Comparison of ENCODE assay signal across 11 mouse cellular contexts in genomic region chr19:37523280-37524062, GRCm38 (mm10). TPM values are rescaled to one million over a fixed set of nuclear protein-coding genes. Genes with fewer than 3 reads are reported as not detected.
DNase-seq lines count a peak whose midpoint lies in the region; ATAC-seq and TF ChIP-seq lines count a peak whose summit lies in the region.
"Had no signal": no experiment of that assay in that cellular context is flagged by ENCODE, and none has a peak within 500 bp of the region (broad histone marks: within the 10 kb centered on the region; RNA-seq: fewer than 3 reads in every experiment).

No protein-coding gene starts in this region.

- 0 out of 2 replicates have a peak, but pooled peaks cover 4% of the 10 kb centered on the region for H3K27me3 ChIP-seq in embryonic facial prominence, embryonic 13.5 days
- peaks cover 9% of the 10 kb centered on the region for H3K27me3 ChIP-seq in embryonic facial prominence, embryonic 10.5 days (replicated peaks; ENCODE audit: low read depth, poor library complexity, severe bottlenecking)
- no peaks in the 10 kb centered on the region for H3K27me3 ChIP-seq in liver, embryonic 16.5 days (ENCODE audit: control insufficient read depth, insufficient read depth, low read depth, low read length)
- no peaks in the 10 kb centered on the region for H3K27me3 ChIP-seq in stomach, postnatal 0 days (ENCODE audit: control insufficient read depth, insufficient read depth, low read length)
- H3K27me3 ChIP-seq in hindbrain, embryonic 16.5 days (replicated peaks; ENCODE audit: control insufficient read depth, insufficient read depth, low read length) = no peaks in the 10 kb centered on the region
- no peaks in the 10 kb centered on the region for H3K27me3 ChIP-seq in forebrain, embryonic 14.5 days (replicated peaks; ENCODE audit: control insufficient read depth, insufficient read depth, low read length)
- H3K27me3 ChIP-seq: neural tube, embryonic 15.5 days had no signal

- TF ChIP-seq CTCF in stomach, postnatal 0 days (IDR thresholded peaks at IDR 0.05; ENCODE audit: low read depth) = no peak

- TF ChIP-seq EP300 in stomach, postnatal 0 days (optimal IDR thresholded peaks at IDR 0.05) = no peak

- H3K36me3 ChIP-seq in embryonic facial prominence, embryonic 13.5 days = no peaks in the 10 kb centered on the region
- no peaks in the 10 kb centered on the region for H3K36me3 ChIP-seq in embryonic facial prominence, embryonic 10.5 days (replicated peaks)
- no peaks in the 10 kb centered on the region for H3K36me3 ChIP-seq in liver, embryonic 16.5 days (ENCODE audit: control insufficient read depth, insufficient read depth)
- H3K36me3 ChIP-seq in stomach, postnatal 0 days (ENCODE audit: control insufficient read depth, insufficient read depth, low read length) = no peaks in the 10 kb centered on the region
- H3K36me3 ChIP-seq in hindbrain, embryonic 16.5 days (ENCODE audit: control insufficient read depth, insufficient read depth, low read length) = no peaks in the 10 kb centered on the region
- H3K36me3 ChIP-seq in forebrain, embryonic 14.5 days (ENCODE audit: control insufficient read depth, insufficient read depth, low read length) = no peaks in the 10 kb centered on the region
- H3K36me3 ChIP-seq: neural tube, embryonic 15.5 days had no signal

- no peak overlapping the region for H3K9ac ChIP-seq in embryonic facial prominence, embryonic 13.5 days
- no peak overlapping the region for H3K9ac ChIP-seq in liver, embryonic 16.5 days (ENCODE audit: low read depth, low read length)
- H3K9ac ChIP-seq in stomach, postnatal 0 days (ENCODE audit: low read length) = no peak overlapping the region
- H3K9ac ChIP-seq in hindbrain, embryonic 16.5 days (ENCODE audit: low read depth, low read length) = no peak overlapping the region
- no peak overlapping the region for H3K9ac ChIP-seq in forebrain, embryonic 14.5 days (ENCODE audit: low read length)
- H3K9ac ChIP-seq: forebrain, postnatal 0 days; neural tube, embryonic 15.5 days had no signal

- H3K4me3 ChIP-seq in embryonic facial prominence, embryonic 13.5 days = no peak overlapping the region
- no peak overlapping the region for H3K4me3 ChIP-seq in embryonic facial prominence, embryonic 10.5 days
- 0 out of 2 replicates have a peak overlapping the region, but pooled peaks have one; percentile 14 for H3K4me3 ChIP-seq in liver, embryonic 16.5 days (ENCODE audit: low read depth, low read length)
- H3K4me3 ChIP-seq in stomach, postnatal 0 days (ENCODE audit: low read depth, low read length) = no peak overlapping the region
- H3K4me3 ChIP-seq in hindbrain, embryonic 16.5 days (ENCODE audit: low read length) = no peak overlapping the region
- H3K4me3 ChIP-seq in forebrain, embryonic 14.5 days (ENCODE audit: low read depth, low read length) = no peak overlapping the region
- H3K4me3 ChIP-seq: neural tube, embryonic 15.5 days had no signal

- 0 out of 2 replicates have a peak overlapping the region, but pooled peaks have one; percentile 17 for H3K27ac ChIP-seq in embryonic facial prominence, embryonic 13.5 days
- H3K27ac ChIP-seq in embryonic facial prominence, embryonic 10.5 days (replicated peaks) = no peak overlapping the region
- H3K27ac ChIP-seq in liver, embryonic 16.5 days (ENCODE audit: low read length) = 0 out of 2 replicates have a peak overlapping the region, but pooled peaks have one; percentile 1
- no peak overlapping the region for H3K27ac ChIP-seq in stomach, postnatal 0 days (replicated peaks)
- no peak overlapping the region for H3K27ac ChIP-seq in hindbrain, embryonic 16.5 days (ENCODE audit: low read depth, low read length)
- no peak overlapping the region for H3K27ac ChIP-seq in forebrain, embryonic 14.5 days (ENCODE audit: low read depth, low read length)
- H3K27ac ChIP-seq: neural tube, embryonic 15.5 days had no signal

- no peak overlapping the region for H3K4me2 ChIP-seq in embryonic facial prominence, embryonic 13.5 days
- peak overlapping the region; percentile 31 for H3K4me2 ChIP-seq in liver, embryonic 16.5 days (ENCODE audit: low read depth, low read length)
- 0 out of 2 replicates have a peak overlapping the region, but pooled peaks have one; percentile 3 for H3K4me2 ChIP-seq in stomach, postnatal 0 days (replicated peaks; ENCODE audit: low read depth)
- no peak overlapping the region for H3K4me2 ChIP-seq in hindbrain, embryonic 16.5 days (ENCODE audit: low read length)
- H3K4me2 ChIP-seq in forebrain, embryonic 14.5 days (ENCODE audit: low read length) = no peak overlapping the region
- H3K4me2 ChIP-seq: neural tube, embryonic 15.5 days had no signal

- no peaks in the 10 kb centered on the region; the same call in 1 of the 2 replicates for H3K4me1 ChIP-seq in embryonic facial prominence, embryonic 13.5 days
- 0 out of 2 replicates have a peak, but pooled peaks cover 3% of the 10 kb centered on the region for H3K4me1 ChIP-seq in embryonic facial prominence, embryonic 10.5 days
- peaks cover 15% of the 10 kb centered on the region for H3K4me1 ChIP-seq in liver, embryonic 16.5 days (ENCODE audit: control insufficient read depth, low read depth, low read length)
- no peaks in the 10 kb centered on the region for H3K4me1 ChIP-seq in stomach, postnatal 0 days (replicated peaks; ENCODE audit: control insufficient read depth, insufficient read depth)
- no peaks in the 10 kb centered on the region for H3K4me1 ChIP-seq in hindbrain, embryonic 16.5 days (ENCODE audit: control insufficient read depth, insufficient read depth, low read depth, low read length)
- H3K4me1 ChIP-seq in forebrain, embryonic 14.5 days (ENCODE audit: control insufficient read depth, insufficient read depth, low read length) = no peaks in the 10 kb centered on the region
- H3K4me1 ChIP-seq: neural tube, embryonic 15.5 days had no signal

- ATAC-seq in embryonic facial prominence, embryonic 13.5 days (ENCODE audit: insufficient number of reproducible peaks, insufficient read depth, low FRiP score, low TSS enrichment, low read depth) = no peak
- ATAC-seq in liver, embryonic 16.5 days (ENCODE audit: low read depth) = peak; percentile 35; the same call in 1 of the 2 replicates
- no peak for ATAC-seq in stomach, postnatal 0 days (ENCODE audit: low FRiP score, low TSS enrichment)
- ATAC-seq in hindbrain, embryonic 16.5 days = no peak
- no peak for ATAC-seq in forebrain, embryonic 14.5 days
- ATAC-seq: forebrain, postnatal 0 days had no signal

- H3K9me3 ChIP-seq in embryonic facial prominence, embryonic 13.5 days = no peaks in the 10 kb centered on the region
- no peaks in the 10 kb centered on the region for H3K9me3 ChIP-seq in embryonic facial prominence, embryonic 10.5 days
- H3K9me3 ChIP-seq in liver, embryonic 16.5 days (replicated peaks; ENCODE audit: control insufficient read depth, low read length) = no peaks in the 10 kb centered on the region
- H3K9me3 ChIP-seq in stomach, postnatal 0 days (ENCODE audit: control insufficient read depth, low read length) = no peaks in the 10 kb centered on the region
- no peaks in the 10 kb centered on the region for H3K9me3 ChIP-seq in hindbrain, embryonic 16.5 days (ENCODE audit: control insufficient read depth, low read length)
- H3K9me3 ChIP-seq in forebrain, embryonic 14.5 days (replicated peaks; ENCODE audit: control insufficient read depth, low read length) = no peaks in the 10 kb centered on the region
- H3K9me3 ChIP-seq: neural tube, embryonic 15.5 days had no signal

- 61% methylated on average over 15 of the region's 15 CpGs for WGBS in embryonic facial prominence, embryonic 13.5 days
- WGBS in embryonic facial prominence, embryonic 10.5 days = 73% methylated on average over 15 of the region's 15 CpGs
- WGBS in liver, embryonic 16.5 days (ENCODE audit: insufficient replicate concordance) = 7% methylated on average over 15 of the region's 15 CpGs
- 46% methylated on average over 15 of the region's 15 CpGs for WGBS in stomach, postnatal 0 days
- WGBS in hindbrain, embryonic 16.5 days = 82% methylated on average over 15 of the region's 15 CpGs
- 80% methylated on average over 15 of the region's 15 CpGs for WGBS in forebrain, embryonic 14.5 days

- DNase-seq in embryonic facial prominence, embryonic 10.5 days (ENCODE audit: low spot score) = no peak
- DNase-seq in lung, postnatal 36 days = peak; percentile 35
- DNase-seq in lung, postnatal 25 days (ENCODE audit: low spot score) = no peak
- no peak for DNase-seq in stomach, postnatal 0 days (ENCODE audit: low spot score)
- DNase-seq in forebrain, embryonic 14.5 days (ENCODE audit: low spot score) = no peak
- DNase-seq: forebrain, postnatal 0 days; thymus, postnatal 4 days had no signal

RNA-seq across cellular contexts. Expression of gene Exoc6, which starts 26.7 kb away (rescaled TPM):
- polyA plus RNA-seq in embryonic facial prominence, embryonic 13.5 days (2015; fragmentation: Nextera tagmentation; extraction: Ambion mirVana) = 4.3 and 6.0 TPM in 2 replicates
- polyA plus RNA-seq in embryonic facial prominence, embryonic 10.5 days (2016; fragmentation: Nextera tagmentation; extraction: Ambion mirVana) = 7.5 and 8.5 TPM in 2 replicates
- polyA plus RNA-seq in liver, embryonic 16.5 days (2015; fragmentation: Nextera tagmentation; extraction: Ambion mirVana) = 25.7 and 28.0 TPM in 2 replicates
- polyA plus RNA-seq in stomach, postnatal 0 days (2015; fragmentation: Nextera tagmentation; extraction: Ambion mirVana) = 8.7 and 9.0 TPM in 2 replicates
- polyA plus RNA-seq in hindbrain, embryonic 16.5 days (2015; fragmentation: Nextera tagmentation; extraction: Ambion mirVana) = 21.7 and 22.5 TPM in 2 replicates
- polyA plus RNA-seq in forebrain, embryonic 14.5 days (2014; fragmentation: Nextera tagmentation; extraction: Ambion mirVana) = 23.2 and 29.9 TPM in 2 replicates

Comparison
In these comparisons a context has a peak if more than half of its experiments do, and no peak if none do; other contexts are left out.
1. H3K27ac ChIP-seq: peak in embryonic facial prominence, embryonic 13.5 days (single experiment) and liver, embryonic 16.5 days (single experiment); none in embryonic facial prominence, embryonic 10.5 days (single experiment), stomach, postnatal 0 days (single experiment), hindbrain, embryonic 16.5 days (single experiment) and forebrain, embryonic 14.5 days (single experiment).
2. H3K4me2 ChIP-seq: peak in liver, embryonic 16.5 days (single experiment) and stomach, postnatal 0 days (single experiment); none in embryonic facial prominence, embryonic 13.5 days (single experiment), hindbrain, embryonic 16.5 days (single experiment) and forebrain, embryonic 14.5 days (single experiment).